Mouse (Mus musculus): ENCODE data around the gene AI182371. TPM values are rescaled to one million over a fixed set of nuclear protein-coding genes. Genes with fewer than 3 reads are reported as not detected.

The AI182371 gene
- 1.1 and 2.3 TPM in 2 replicates for total RNA-seq (2017)

GRCm38 (mm10) chr2:35101443-35101842, at the start of gene AI182371:
Gene AI182371, minus strand, starts transcription at chr2:35101543.
- no peak for ATAC-seq (replicated peaks in 1 of 2; ENCODE audit: insufficient read depth in 1 of 2, low FRiP score in 2 of 2, low TSS enrichment in 1 of 2, low read depth in 1 of 2, poor library complexity in 2 of 2, severe bottlenecking in 2 of 2)

GRCm38 (mm10) chr2:35148806-35149205, 47.5 kb upstream of the AI182371 start:
- ATAC-seq (replicated peaks in 1 of 2; ENCODE audit: insufficient read depth in 1 of 2, low FRiP score in 2 of 2, low TSS enrichment in 1 of 2, low read depth in 1 of 2, poor library complexity in 2 of 2, severe bottlenecking in 2 of 2) = no peak

- ATAC-seq (replicated peaks in 1 of 2; ENCODE audit: insufficient read depth in 1 of 2, low FRiP score in 2 of 2, low TSS enrichment in 1 of 2, low read depth in 1 of 2, poor library complexity in 2 of 2, severe bottlenecking in 2 of 2) = no peak
Measured at GRCm38 (mm10) chr2:35141673-35142072, 40.3 kb upstream of the AI182371 start.

- no peak for ATAC-seq (replicated peaks in 1 of 2; ENCODE audit: insufficient read depth in 1 of 2, low FRiP score in 2 of 2, low TSS enrichment in 1 of 2, low read depth in 1 of 2, poor library complexity in 2 of 2, severe bottlenecking in 2 of 2)
Measured at GRCm38 (mm10) chr2:35138576-35138975, 37.2 kb upstream of the AI182371 start.

- ATAC-seq (replicated peaks in 1 of 2; ENCODE audit: insufficient read depth in 1 of 2, low FRiP score in 2 of 2, low TSS enrichment in 1 of 2, low read depth in 1 of 2, poor library complexity in 2 of 2, severe bottlenecking in 2 of 2) = no peak
Measured at GRCm38 (mm10) chr2:35133891-35134290, 32.5 kb upstream of the AI182371 start.

GRCm38 (mm10) chr2:35132662-35133055, 31.3 kb upstream of the AI182371 start:
- peak in 1 of 2 experiments; percentile 9; a peak in 1 of 4 replicates for ATAC-seq (replicated peaks in 1 of 2; ENCODE audit: insufficient read depth in 1 of 2, low FRiP score in 2 of 2, low TSS enrichment in 1 of 2, low read depth in 1 of 2, poor library complexity in 2 of 2, severe bottlenecking in 2 of 2)

GRCm38 (mm10) chr2:35131991-35132661, 30.8 kb upstream of the AI182371 start:
- ATAC-seq (replicated peaks in 1 of 2; ENCODE audit: insufficient read depth in 1 of 2, low FRiP score in 2 of 2, low TSS enrichment in 1 of 2, low read depth in 1 of 2, poor library complexity in 2 of 2, severe bottlenecking in 2 of 2) = peak; percentile 98 to 99

GRCm38 (mm10) chr2:35131491-35131890, 30.1 kb upstream of the AI182371 start:
- no peak for ATAC-seq (replicated peaks in 1 of 2; ENCODE audit: insufficient read depth in 1 of 2, low FRiP score in 2 of 2, low TSS enrichment in 1 of 2, low read depth in 1 of 2, poor library complexity in 2 of 2, severe bottlenecking in 2 of 2)

- ATAC-seq (replicated peaks in 1 of 2; ENCODE audit: insufficient read depth in 1 of 2, low FRiP score in 2 of 2, low TSS enrichment in 1 of 2, low read depth in 1 of 2, poor library complexity in 2 of 2, severe bottlenecking in 2 of 2) = no peak
Measured at GRCm38 (mm10) chr2:35124716-35125115, 23.4 kb upstream of the AI182371 start.

- no peak for ATAC-seq (replicated peaks in 1 of 2; ENCODE audit: insufficient read depth in 1 of 2, low FRiP score in 2 of 2, low TSS enrichment in 1 of 2, low read depth in 1 of 2, poor library complexity in 2 of 2, severe bottlenecking in 2 of 2)
Measured at GRCm38 (mm10) chr2:35110521-35110920, 9.2 kb upstream of the AI182371 start.

- ATAC-seq (replicated peaks in 1 of 2; ENCODE audit: insufficient read depth in 1 of 2, low FRiP score in 2 of 2, low TSS enrichment in 1 of 2, low read depth in 1 of 2, poor library complexity in 2 of 2, severe bottlenecking in 2 of 2) = peak; percentile 3 to 16; a peak in 1 of 4 replicates
Measured at GRCm38 (mm10) chr2:35109924-35110304, 8.6 kb upstream of the AI182371 start.

GRCm38 (mm10) chr2:35109141-35109923, 8.0 kb upstream of the AI182371 start, which contains the start of gene Cntrl:
Gene Cntrl, plus strand, starts transcription at chr2:35109492.
- peak; percentile 90 to 91 for ATAC-seq (replicated peaks in 1 of 2; ENCODE audit: insufficient read depth in 1 of 2, low FRiP score in 2 of 2, low TSS enrichment in 1 of 2, low read depth in 1 of 2, poor library complexity in 2 of 2, severe bottlenecking in 2 of 2)

GRCm38 (mm10) chr2:35108712-35109111, 7.4 kb upstream of the AI182371 start:
- ATAC-seq (replicated peaks in 1 of 2; ENCODE audit: insufficient read depth in 1 of 2, low FRiP score in 2 of 2, low TSS enrichment in 1 of 2, low read depth in 1 of 2, poor library complexity in 2 of 2, severe bottlenecking in 2 of 2) = peak; percentile 11 to 30; a peak in 2 of 4 replicates

GRCm38 (mm10) chr2:35107984-35108635, 6.8 kb upstream of the AI182371 start:
- peak; percentile 15 to 44; a peak in 3 of 4 replicates for ATAC-seq (replicated peaks in 1 of 2; ENCODE audit: insufficient read depth in 1 of 2, low FRiP score in 2 of 2, low TSS enrichment in 1 of 2, low read depth in 1 of 2, poor library complexity in 2 of 2, severe bottlenecking in 2 of 2)

- no peak for ATAC-seq (replicated peaks in 1 of 2; ENCODE audit: insufficient read depth in 1 of 2, low FRiP score in 2 of 2, low TSS enrichment in 1 of 2, low read depth in 1 of 2, poor library complexity in 2 of 2, severe bottlenecking in 2 of 2)
Measured at GRCm38 (mm10) chr2:35104843-35105242, 3.5 kb upstream of the AI182371 start.

GRCm38 (mm10) chr2:35103558-35103957, 2.2 kb upstream of the AI182371 start:
- no peak for ATAC-seq (replicated peaks in 1 of 2; ENCODE audit: insufficient read depth in 1 of 2, low FRiP score in 2 of 2, low TSS enrichment in 1 of 2, low read depth in 1 of 2, poor library complexity in 2 of 2, severe bottlenecking in 2 of 2)

GRCm38 (mm10) chr2:35102777-35103176, 1.4 kb upstream of the AI182371 start:
- no peak for ATAC-seq (replicated peaks in 1 of 2; ENCODE audit: insufficient read depth in 1 of 2, low FRiP score in 2 of 2, low TSS enrichment in 1 of 2, low read depth in 1 of 2, poor library complexity in 2 of 2, severe bottlenecking in 2 of 2)

- no peak for ATAC-seq (replicated peaks in 1 of 2; ENCODE audit: insufficient read depth in 1 of 2, low FRiP score in 2 of 2, low TSS enrichment in 1 of 2, low read depth in 1 of 2, poor library complexity in 2 of 2, severe bottlenecking in 2 of 2)
Measured at GRCm38 (mm10) chr2:35100529-35100928, 814 bp downstream of the AI182371 start.

Measured in hematopoietic stem cell, adult 5-6 weeks (primary cell).